Mouse (Mus musculus) neutrophil, adult 5-6 weeks (primary cell): ENCODE measurements at regions not wholly inside any gene's neighbourhood (a gene's known extent, or its start where the extent isn't known, plus 50 kb on each side); places are given as distances from the start of the nearest gene placed in this dataset.

Experiments
- ATAC-seq: fragments of 151-379, 151-347 bp; 2 replicates; pipeline ENCODE4 v1.8.0; 2017; ENCODE audit warnings: mild to moderate bottlenecking, moderate TSS enrichment; ENCODE audit not compliant: insufficient number of reproducible peaks, poor library complexity, low FRiP score, severe bottlenecking; ENCODE audit errors: extremely low read depth

DNA sequence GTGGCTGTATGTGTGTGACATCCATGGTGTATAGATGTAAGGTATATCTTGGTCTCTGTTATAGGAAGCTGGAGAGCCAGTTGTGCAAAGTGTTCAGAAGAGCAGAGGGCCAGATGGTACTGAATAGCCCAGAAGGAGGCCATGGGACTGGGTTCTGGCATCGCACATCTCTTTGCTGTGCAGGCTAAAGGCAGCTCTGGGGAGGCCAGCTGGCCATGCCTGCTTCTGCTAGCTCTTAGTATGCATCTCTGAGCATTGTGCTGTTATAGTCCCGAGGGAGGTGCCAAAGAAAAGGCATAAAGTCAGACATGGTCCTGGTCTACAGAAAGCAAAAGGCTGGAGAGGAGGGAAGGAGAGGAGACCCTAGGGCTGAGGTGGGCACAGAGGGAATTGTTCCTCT, 235.1 kb upstream of the Chd6 start:
- no peak for ATAC-seq

DNA sequence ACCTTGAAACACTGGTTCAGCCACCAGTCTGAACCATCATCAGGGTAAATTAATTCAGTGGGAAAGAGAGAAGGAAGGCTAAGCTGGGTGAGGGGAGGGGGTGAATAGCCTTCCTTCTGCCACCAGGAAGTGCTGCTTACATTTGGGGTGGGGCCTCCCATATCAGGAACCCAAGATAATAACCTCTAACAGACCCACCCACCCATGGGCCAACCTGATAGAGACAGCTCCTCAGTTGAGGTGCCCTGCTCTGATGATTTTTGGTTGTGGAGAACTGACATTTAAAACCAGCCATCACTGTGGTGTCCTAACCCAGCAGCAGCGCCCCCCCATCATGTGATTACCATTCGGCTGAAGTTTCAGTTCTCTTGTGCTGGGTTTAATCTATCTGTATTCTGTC, 233.8 kb upstream of the Chd6 start:
- no peak for ATAC-seq

DNA sequence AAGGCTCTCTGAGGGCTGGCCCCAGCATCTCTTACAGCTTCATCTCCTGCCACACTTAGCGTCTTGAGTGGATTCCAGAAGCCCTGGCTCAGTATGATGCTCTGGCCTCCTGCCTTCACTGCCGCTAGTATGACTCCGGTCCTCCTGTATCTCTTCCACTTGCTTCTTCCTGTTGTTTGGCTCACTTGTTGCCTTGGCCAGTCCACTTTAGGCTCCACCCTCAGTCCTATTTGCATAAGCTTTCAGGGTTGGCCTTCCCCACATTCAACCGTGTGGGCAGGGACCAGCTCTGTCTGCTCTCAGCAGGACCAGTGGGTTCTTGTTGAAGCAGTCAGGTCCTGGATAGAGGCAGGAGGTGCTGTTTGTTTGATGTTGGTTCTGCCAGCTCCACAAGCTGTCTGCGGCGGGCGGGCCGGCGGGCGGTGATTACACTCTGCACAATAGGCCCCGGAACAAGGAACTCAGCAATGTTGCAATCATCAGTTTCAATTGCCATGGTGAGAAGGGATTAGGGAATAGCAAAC, 232.6 kb upstream of the Chd6 start:
- 0 out of 2 replicates have a peak, but pooled peaks have one; percentile 9 for ATAC-seq

DNA sequence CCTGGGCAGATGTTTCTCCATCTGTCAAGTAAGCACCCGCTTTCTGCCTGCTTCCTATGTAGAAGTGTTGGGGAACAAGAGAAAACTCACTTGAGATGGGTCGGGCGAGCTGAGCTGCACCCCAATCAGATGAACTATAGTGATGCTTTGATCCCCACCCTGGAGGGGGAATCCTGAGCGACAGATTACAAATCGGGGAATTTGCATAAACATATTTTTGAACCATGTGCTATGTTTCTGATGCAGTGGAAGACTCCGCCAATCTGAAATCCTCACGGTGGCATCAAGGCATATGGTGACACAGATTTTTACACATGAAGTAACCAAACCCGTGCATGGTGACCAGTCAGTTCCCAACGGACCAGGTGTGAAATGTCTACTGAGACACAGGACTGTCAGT, 231.4 kb upstream of the Chd6 start:
- no peak for ATAC-seq

DNA sequence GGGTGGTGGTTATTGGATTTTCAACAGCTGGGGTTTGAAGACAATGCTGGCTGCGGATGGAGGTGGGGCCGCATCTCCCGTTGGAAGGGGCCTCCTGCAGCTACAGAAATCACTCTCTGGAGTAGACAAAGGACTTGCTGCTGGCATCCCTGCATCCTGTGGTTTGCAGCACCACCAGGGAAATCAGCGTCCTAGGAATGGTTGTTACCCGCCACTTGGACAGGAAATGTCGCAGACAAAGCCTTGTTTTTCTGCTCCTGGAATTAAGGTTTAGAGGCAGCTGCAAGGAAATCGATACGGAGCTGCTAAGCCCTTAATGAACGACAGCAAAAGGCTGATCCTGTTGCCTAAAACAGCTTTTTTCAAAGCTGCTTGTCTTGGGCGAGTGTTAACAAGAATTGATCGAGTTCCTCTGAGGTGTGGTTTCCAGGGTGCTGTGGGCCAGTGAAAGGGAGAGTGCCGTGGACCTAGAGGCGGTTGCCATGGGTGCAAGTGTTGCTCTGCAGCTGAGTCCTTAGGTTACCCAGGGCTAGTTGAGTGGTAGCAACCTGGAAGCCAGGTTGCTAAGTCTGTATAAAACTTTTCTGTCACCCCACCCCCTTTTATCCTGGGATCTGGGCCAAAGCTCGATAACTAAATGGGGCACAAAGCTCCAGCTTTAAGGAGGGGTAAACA, 230.6 kb upstream of the Chd6 start:
- ATAC-seq = no peak

DNA sequence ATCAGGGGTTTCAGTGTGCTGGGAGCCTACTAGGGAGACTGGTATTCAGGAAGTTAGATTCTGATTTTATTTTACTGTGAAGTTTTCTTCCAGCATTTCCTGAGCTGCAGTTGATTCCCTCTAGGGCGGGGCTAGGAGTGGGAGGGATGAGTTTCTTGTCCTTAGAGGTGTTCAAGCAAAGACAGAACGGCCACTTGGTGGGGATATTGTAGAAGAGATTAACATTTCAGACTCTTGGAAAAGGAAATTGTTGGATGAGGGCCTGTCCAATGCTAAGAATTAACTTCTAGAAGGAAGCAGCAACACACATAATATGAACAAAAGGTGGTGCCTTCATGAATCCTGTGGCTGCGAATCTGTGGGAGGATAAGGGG, 230.1 kb upstream of the Chd6 start:
- no peak for ATAC-seq

DNA sequence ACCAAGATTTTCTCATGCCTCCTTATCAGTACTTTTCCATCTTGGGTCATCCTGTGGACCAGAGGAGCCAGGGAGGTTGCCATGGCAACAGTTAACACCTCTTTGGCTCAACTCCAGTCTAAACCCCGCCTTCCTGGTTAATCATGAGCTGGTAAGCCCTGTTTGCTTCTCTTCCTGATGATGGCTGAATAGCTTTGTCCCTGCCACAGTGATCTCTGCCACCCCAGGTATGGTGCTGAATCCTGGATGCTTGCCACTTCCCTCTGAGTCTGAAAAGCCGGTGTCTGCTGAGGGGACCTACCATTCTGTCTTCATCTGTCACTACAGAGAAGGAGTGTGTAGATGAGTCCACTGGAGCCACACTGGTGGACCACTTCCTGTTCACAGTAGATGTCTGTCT, 223.8 kb upstream of the Chd6 start:
- no peak for ATAC-seq

DNA sequence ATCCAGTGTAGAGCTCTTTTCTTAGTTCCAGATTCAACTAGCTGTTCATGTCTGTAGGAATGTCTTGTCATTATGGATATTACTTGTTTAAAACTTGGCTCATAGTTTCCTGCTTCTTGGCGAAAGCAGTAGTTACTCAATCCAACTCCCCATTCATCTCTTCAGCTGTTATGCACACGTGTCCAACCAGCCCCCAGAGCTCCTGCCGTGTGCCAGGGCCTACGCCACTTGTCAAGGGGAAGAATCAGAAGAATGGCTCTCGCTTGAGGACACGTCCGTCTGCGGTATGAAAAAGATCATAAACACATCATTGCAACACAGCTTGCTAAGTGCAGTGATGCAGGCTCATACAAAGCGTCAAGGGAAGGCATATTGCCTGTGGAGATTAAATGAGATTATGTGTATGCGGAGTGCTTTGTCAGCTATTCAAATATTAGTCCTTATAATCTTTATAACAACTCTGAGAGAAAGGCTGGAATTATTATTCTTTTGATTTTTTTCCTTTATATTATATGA, 223.0 kb upstream of the Chd6 start:
- ATAC-seq = no peak

DNA sequence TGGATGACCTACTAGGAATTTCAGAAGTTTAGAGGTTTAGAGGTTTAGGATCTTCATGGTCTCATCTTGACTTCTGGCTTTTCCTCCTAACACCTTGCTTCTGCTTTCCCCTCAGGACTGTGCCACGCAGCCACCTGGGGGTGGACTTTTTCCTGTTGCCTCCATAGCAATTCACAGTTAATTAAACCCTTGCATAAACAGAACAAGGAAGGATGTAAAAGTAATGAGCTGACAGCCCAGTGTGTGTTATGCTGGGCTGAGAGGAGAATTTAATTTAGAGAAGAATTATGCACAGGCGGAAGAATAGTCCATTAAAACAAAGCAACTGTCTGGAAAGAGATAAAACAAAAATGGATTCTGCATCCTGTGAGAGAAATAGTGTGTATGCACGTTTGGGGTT, 193.9 kb upstream of the Chd6 start:
- ATAC-seq = no peak

DNA sequence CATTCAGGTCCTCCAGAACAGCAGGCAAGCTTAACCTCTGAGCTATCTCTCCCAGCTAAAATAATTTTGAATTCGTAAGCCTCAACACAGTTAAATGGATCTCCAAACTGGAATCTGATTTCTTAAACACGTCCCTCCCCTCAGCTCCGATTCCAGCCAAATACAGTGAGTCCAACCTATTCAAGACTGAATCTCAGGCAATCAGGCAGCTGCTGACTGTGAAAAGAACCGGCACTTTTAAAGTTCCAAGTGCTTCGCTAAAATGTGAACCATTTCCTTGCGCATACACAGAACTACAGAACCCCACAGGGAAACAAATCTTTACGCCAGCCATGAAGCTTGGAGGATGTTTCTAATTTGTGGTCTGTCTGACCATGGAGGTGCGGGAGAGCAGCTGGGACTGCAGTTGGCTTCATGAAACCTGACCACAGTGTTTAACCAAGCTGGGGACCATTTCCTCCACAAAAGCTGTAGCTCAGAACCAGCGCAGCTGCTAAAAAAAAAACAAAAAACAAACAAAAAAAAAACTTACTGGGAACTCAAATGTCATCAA, 160.1 kb upstream of the Chd6 start:
- ATAC-seq = no peak

DNA sequence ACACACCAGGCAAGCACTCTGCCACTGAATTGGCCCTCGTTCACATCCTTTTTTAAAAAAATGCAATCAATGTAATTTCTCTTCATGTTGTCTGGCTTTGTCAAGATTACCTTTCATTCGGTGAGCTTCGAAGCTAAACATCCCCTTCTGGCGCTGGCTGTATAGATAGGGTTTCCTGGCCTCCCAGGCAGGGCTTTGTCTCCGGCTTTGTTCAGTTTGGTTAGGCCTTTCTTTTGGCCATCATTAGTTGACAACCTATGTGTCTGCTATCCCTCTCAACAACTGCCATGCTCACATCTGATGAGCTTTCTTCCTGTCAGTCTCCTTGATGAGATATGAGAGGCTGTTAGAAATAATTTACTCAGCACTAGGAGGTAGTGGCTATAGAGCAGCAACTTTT, 157.6 kb upstream of the Chd6 start:
- ATAC-seq = no peak

DNA sequence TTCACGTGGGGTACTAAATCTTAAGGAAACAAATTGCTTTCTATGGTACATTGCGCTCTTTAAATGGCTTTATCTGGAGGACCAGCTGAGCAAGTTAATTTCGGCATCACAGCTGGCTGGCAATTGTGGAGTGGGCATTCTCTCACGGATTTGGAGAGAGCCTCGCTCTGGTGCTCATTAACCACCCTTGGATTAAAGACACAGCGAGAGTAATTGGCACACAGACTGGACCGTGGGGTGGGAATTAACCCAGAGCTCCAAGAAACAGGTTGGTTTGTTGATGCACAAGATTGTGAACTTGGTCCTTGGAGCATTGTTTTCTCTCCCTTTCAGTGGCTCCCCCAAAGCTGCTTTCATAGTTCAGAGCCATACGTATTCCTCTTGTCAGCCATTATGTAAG, 156.3 kb upstream of the Chd6 start:
- ATAC-seq = no peak

DNA sequence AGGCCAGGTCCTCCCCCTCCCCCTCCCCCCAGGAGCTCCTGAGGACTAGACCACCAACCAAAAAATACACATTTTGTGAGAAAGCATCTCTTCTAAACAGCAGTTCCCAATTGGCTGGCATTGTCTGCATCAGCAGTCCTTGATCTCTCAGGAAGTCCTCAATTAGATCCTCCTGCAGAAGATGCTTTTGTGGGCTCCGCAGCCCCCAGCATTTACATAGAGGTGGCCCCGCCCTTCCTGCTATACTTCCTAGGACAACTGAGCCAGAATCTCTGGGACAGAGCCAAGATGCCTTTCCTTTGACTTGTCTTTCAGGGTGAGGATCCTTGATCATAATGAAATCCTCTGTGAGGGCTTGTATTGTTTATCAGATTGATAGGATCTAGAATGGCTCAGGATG, 143.9 kb upstream of the Chd6 start:
- ATAC-seq = no peak

DNA sequence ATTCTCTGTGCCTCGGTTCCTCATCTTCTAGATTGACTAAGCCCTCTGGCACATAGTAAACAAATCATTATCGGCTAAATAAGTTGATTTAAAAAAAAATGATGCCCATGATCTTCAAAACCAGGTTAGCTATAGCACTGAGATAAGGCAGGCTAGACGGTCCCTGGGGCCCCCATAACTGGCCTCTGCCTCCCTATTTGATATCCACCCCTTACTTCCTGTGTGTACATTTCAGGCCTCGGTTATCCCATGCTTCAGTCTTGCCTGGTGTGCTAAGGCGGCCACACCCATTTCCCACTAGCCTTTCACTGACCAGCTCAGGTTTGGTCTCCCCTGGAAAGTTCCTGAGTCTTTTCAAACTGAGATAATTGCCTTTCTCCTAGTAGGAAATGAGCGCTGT, 132.8 kb upstream of the Chd6 start:
- ATAC-seq = no peak

DNA sequence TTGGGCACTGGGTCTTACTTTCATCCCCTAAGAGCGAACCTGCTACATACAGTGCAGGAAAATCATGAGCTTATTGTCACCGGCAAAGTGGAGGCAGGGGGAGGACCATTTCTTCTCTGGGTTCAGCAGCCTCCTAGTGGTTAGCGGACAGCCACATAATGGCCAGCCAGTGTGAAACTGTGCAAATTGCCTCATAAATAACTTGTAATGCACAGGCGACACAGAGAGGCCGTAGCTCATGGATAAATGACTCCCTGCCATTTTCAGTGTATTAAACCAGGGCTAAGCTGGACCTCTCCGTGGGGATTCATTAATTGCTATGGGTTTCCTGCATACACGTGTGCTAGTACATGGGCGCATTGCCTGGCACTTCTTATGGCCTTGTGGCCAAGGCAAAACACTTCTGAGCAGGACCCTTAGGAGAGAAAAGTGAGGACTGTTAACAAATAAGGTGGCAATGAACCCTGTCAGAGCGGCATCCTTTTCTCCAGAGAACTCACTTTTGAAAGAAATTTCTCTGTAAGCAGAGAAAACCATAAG, 128.5 kb upstream of the Chd6 start:
- ATAC-seq = no peak

DNA sequence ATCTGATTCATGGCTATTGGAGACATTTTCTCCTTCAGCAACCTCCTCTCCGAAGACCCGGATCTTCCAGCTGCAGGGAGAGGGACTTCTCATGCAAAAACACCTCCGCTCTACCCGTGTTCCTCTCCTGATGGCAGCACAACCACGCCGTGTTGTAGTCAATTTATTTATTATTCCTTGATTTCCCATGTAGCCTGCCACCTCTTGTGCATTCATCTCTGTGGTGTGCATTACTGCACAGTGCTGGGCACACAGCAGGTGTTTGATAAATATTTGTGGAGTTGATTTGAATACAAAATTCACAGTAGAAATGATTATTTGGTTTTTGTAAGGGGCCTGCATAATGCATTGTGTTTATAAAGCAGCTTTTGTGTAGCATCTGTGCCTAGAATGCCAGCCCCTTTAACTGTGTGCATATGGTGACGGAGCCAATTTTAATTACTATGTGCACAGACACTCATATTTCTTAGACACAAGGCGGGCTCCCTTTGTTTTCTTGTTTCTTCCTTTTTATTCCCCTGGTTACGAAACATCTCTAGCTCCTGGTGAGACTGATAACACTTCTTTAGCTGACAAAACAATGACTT, 124.4 kb upstream of the Chd6 start:
- ATAC-seq = no peak

DNA sequence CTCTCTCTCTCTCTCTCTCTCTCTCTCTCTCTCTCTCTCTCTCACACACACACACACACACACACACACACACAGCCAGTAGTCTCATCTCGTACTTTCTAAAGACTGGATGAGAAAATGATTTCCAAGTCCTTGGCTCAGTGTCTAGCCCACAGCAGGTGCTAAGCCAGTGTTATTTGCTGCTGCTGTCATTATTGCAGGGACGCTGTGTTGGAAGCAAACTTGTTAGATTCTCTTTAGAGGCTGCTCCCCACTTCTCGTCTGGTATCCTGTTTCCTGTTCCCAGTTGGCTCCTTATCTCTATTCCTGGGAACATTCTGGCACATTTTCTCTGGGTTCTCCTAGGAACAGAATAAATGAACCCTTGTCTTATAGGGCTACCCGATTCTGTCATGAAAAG, 122.5 kb upstream of the Chd6 start:
- no peak for ATAC-seq

DNA sequence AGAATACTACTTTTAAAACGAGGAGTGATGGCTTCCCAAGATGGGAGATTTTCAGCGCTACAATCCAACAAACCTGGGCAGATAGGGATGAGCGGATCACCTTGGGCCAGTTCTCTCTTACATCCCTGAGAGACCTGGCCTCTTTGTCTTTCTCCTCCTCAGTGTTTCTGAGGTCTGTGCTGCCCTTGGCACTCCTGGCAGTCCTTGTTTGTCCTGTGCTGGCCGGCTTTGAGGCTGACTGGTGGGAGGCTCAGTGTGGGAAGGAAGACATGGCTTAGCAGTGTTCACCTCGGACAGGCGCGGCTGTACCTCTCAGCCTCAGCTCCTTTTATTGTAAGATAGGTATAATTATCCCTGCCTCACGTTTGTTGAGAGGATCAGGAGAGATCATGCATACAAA, 106.9 kb upstream of the Chd6 start:
- ATAC-seq = no peak

DNA sequence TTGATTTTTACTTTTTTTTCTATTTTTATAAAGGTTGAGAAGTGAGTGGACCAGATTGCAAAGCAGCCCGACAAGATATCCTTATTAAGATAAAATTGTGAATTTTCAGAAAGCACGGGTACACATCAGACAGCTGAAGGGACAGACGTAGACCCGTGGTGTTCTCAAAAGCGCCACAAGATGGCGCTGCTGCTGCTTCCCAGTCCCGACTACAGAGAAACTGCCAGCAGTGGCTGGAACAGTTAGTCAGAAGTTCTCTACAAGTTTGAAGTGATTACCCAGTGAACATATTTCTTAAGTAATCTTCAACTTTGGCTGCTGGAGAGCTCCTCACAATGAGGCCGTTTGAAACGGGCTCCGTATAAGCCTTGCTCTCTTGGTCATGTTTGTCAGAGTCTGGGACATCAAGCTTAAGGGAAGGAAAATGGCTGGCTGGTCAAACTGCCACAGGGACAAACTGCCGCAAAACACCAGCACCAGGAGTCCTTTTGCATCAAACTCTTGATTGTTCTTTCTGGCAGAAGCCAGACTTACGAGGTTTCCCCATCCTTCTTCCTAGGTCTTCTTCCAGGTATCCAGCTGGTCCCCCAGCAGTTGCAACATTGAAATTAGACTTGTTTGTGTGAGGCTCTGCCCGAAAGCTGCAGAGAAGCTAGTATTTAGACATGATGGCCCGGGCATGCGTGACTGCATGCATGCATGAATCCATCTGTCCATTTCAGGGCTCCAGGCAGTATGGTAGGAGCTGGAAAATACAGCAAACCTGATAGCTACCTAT, 106.0 kb upstream of the Chd6 start:
- ATAC-seq = no peak
